Mouse (Mus musculus) bone marrow macrophage, adult 2 months (primary cell): Measurements from ENCODE around the gene Rhag.

Experiments
- CTCF ChIP-seq: IDR thresholded peaks from 2 replicates; pipeline ENCODE4 v1.5.1; 2012; ENCODE audit warnings: low read depth, mild to moderate bottlenecking, low read length, moderate library complexity
- POLR2A ChIP-seq: IDR thresholded peaks from 2 replicates; pipeline ENCODE4 v1.6.1; 2012; ENCODE audit warnings: mild to moderate bottlenecking, low read depth, low read length, borderline replicate concordance

DNA sequence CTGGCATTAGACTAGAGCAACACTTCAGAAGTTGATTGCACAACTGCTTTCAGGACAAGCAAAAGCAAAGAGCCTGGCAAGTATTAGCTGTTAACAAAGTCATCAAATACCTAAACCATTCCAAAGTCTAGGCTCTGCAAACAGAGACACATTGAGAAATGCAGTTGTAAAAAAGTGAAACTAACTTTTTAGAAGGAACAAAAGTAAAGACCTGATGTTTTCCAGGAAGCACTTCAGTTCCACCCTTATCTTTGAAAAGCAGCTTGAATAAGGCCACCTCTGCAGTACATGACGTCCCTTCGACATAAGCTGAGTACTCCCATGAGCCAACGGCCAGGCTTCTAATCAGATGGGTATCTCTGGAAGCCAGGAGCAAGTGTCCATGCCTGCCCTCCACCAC lies 4.4 kb upstream of the Rhag start:
- TF ChIP-seq CTCF (no peak), POLR2A (no peak)
